ENCODE assay signal across 10 mouse cellular contexts in genomic region chr8:10641343-10641742, GRCm38 (mm10).
"Had no signal": no experiment of that assay in that cellular context is flagged by ENCODE, and none has a peak within 500 bp of the region (broad histone marks: within the 10 kb centered on the region; RNA-seq: fewer than 3 reads in every experiment).

No protein-coding gene starts in this region.

- H3K9ac ChIP-seq: intestine, embryonic 15.5 days; limb, embryonic 13.5 days had no signal

- H3K27me3 ChIP-seq: intestine, embryonic 15.5 days; limb, embryonic 13.5 days had no signal

- ATAC-seq: intestine, embryonic 15.5 days; midbrain, embryonic 16.5 days had no signal

- H3K9me3 ChIP-seq: intestine, embryonic 15.5 days; limb, embryonic 13.5 days; midbrain, embryonic 10.5 days had no signal

- H3K4me2 ChIP-seq: intestine, embryonic 15.5 days; limb, embryonic 13.5 days had no signal

- DNase-seq: kidney, adult 18-20 months; kidney, postnatal 10 days; left cerebral cortex, postnatal 4 days; lung, adult 18-20 months; right cerebral cortex, postnatal 25 days; thymus, postnatal 36 days had no signal

- H3K36me3 ChIP-seq: intestine, embryonic 15.5 days; limb, embryonic 13.5 days; midbrain, embryonic 10.5 days had no signal

- H3K4me1 ChIP-seq: intestine, embryonic 15.5 days had no signal

- H3K4me3 ChIP-seq: intestine, embryonic 15.5 days; limb, embryonic 13.5 days; midbrain, embryonic 10.5 days had no signal

- H3K27ac ChIP-seq: intestine, embryonic 15.5 days; limb, embryonic 13.5 days; midbrain, embryonic 10.5 days had no signal
